Mouse (Mus musculus): ENCODE measurements around the gene Tnpo2. TPM values are rescaled to one million over a fixed set of nuclear protein-coding genes. Genes with fewer than 3 reads are reported as not detected.

Gene Tnpo2
- total RNA-seq, 2 experiments from 2014 or later: 145 to 159 TPM

DNA sequence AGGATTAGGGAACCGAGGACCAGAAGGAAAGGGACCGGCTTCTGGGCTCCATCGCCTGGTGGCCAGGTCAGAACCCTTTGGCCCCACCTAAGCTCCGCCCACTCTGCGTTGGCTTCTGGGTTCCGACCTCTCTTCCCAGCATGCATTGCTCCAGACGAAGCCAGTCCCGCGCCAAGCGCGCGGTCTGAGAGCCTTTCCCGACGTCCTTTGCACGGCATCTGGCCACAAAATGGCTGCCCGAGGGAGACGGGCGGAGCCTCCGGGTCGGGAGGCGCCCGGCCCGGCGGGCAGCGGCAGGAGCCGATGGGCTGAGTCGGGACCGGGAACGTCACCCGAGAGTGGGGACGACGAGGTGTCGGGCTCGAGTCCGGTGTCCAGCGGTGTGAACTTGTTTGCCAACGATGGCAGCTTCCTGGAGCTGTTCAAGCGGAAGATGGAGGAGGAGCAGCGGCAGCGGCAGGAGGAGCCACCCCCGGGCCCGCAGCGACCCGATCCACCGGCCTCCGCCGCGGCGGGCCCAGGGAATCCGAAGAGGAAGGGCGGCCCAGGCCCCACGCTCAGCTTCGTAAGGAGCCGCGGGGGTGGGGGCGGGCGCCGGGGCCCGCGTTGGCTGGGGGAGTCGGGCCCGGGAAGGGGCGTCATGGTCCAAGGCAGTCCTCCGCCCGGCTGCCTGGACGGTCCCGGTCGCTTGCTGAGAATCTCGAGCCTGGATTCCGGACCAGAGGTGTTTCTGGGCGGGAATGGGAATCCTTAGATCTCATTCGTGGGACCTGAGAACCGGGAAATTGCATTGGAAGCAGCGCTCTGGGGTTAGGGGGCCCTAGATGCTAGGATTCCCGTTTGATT lies 9.8 kb upstream of the Tnpo2 start, which contains the start of gene Trir:
TSS of gene Trir (plus strand) at position 154 of the 846 bp plus-strand sequence.
- DNase-seq (ENCODE audit: extremely low spot score in 1 of 2, low spot score in 1 of 2): peak; percentile 90 to 95

DNA sequence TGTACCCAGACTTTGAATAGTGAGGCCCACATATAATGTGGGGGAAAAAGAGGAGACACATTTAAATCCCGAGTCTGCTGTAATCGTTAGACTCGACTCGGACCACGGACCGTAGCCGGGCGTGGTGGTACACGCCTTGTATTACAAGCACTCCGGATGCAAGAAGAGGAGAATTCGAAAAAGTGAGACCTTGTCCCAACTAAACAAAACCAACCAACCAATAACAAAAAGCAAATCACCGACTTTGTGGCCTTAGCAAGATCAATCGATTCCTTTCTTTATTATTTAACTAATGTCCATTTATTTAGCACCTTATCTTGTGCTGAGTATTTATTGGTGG lies 9.2 kb upstream of the Tnpo2 start:
- no peak for DNase-seq (ENCODE audit: extremely low spot score in 1 of 2, low spot score in 1 of 2)

DNA sequence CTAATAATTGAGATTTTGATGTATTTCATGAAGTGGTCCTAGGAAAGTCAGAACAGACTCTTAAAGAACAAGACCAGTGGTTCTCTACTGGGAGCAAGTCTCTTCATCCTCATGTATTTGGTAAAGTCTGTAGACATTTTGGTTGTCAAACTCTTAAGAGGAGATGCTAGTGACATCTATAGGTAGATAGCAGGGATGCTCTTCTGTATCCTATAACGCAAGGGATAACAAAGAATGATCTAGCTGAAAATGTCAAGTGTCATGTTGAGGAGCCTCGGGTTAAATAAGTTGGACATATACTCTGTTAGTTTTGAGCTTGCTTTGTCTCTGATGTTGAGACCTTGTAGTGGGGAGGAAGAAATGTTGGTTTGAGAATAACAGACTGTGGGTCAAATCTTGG lies 8.8 kb upstream of the Tnpo2 start:
- no peak for DNase-seq (ENCODE audit: extremely low spot score in 1 of 2, low spot score in 1 of 2)

DNA sequence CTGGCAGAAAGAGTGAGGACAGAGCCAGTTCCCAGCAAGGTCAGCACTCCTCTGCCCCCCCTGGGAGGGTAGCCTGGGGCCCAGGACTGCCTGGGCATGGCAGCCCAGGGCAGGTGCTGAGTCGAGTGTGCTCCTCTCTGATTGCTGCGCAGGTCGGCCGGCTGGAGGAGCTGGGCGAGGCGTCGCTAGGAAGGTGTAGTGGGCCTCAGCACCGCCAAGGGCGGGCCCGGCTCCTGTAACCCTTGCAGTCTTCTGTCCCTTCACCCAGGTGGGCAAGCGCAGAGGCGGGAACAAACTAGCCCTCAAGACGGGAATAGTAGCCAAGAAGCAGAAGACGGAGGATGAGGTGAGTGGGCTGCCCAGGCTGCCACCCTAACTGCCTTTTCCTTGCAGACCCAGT lies 7.4 kb upstream of the Tnpo2 start:
- no peak for DNase-seq (ENCODE audit: extremely low spot score in 1 of 2, low spot score in 1 of 2)

DNA sequence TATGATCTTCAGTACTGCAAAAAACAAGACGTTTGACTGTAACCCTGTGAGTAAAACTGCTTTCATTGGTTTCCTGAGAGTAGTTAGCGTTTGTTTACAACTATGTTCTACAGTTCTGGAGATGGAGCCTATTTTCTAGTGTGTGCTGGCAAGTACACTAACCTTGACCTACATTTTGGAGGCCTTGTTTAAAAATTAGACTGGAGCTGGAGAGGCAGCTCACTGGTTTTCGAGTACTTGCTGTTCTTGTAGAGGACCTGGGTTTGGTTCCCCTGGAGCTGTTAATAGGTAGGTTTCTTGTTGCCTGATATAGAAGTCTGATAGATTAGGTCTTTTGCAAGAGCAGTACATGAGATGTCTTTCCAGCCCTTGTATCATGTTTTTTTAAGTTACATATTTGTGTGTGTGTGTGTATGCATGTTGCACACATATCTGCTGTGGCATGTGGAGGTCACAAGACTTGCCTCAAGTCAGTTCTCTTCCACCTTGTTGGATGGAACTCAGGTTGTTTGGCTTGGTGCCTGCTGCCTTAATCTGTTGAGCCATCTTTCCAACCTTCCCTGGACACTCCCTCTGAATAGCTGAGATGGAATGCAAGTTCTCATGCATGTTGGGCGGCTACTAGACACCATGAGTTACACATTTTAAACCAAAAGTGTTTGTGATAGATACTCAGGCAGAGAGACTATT lies 3.9 kb upstream of the Tnpo2 start:
- DNase-seq (ENCODE audit: extremely low spot score in 1 of 2, low spot score in 1 of 2): no peak

DNA sequence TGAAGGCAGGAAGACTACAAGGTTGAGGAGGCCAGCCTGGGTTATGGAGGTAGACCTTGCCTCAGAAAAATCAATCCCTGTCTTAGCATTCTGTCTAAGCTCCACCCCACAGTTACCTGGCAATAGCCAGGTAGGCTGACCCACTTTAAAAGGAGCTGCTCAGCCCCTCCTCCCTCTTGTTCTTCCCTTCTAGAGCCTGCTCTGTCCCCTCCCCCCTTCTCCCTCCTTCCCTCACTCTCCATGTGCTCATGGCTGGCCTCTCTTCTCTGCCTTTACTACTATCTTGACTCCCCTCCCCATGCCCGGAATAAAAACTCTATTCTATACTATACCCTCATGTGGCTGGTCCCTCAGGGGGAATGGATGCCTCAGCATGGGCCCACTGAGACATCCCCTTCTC lies 2.8 kb upstream of the Tnpo2 start:
- no peak for DNase-seq (ENCODE audit: extremely low spot score in 1 of 2, low spot score in 1 of 2)

DNA sequence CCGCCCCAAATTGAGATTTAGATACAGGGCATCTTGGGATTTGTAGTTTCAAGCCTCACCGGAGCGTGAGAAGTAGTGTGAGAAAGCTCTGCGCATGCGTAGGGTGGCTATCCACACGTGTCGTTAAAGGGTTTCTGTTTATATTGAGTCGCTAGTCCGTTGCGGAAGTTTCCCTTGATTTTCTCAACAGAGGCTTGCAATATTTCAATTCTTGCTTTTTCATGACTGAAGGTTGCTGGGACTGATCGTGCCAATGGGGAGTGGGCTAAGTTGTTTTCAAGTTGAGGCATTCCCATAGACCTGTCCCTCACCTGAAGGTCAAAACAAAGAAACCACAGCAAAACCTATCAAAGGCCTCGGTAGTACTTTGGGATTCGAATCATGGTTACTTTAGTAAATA lies 2.0 kb upstream of the Tnpo2 start:
- DNase-seq (ENCODE audit: extremely low spot score in 1 of 2, low spot score in 1 of 2): peak in 1 of 2 experiments; percentile 64

DNA sequence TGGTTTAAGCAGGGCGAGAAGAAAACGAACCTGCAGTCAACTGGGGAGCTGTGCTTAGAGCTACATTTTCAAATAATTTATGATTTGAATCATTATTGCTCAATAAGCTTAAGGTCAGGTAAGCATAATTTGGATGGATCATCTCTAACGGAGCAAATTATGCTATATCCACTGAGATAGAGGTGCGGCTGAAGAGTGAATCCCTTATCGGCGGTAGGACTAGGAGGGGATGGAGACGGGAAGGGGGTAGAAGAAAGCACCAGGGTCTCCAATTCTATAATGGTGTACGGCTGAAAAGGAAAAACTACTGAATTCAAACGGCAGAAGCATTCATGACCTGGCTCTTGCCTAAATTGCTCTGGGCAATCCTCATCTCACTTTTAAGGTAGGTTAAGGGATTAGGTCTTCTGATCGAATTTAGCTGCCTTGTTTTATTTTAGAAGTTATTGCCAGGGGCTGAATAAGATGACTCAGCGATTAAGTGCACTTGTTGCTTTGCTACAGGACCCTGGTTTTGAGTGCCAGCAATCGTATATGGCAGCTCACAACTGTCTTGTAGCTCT lies 1.5 kb upstream of the Tnpo2 start:
- DNase-seq (ENCODE audit: extremely low spot score in 1 of 2, low spot score in 1 of 2): no peak

DNA sequence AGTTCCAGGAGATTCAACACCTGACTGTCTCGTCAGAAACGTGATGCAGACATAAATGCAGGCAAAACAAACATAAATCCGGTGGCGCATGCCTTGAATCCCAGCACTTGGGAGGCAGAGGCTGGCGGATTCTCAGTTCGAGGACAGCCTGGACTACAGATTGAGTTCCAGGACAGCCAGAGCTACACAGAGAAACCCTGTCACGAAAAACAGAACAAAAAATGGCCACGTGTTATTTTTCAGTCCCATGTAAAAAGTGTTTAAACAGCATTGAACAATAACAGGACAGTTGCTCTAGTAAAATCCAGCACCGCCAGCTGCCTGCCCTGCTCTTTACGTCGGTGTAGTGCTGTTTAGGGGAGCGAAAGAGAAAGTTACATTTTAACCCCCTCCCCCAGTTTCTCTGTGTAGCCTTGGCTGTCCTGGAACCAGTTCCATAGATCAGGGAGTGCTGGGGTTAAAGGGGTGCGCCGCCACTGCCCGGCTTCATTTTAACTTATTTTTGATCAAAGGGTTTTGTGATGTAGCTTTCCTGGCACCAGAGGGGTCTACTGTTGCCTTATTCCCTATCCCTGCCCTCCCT lies 896 bp upstream of the Tnpo2 start:
- DNase-seq (ENCODE audit: extremely low spot score in 1 of 2, low spot score in 1 of 2): no peak

DNA sequence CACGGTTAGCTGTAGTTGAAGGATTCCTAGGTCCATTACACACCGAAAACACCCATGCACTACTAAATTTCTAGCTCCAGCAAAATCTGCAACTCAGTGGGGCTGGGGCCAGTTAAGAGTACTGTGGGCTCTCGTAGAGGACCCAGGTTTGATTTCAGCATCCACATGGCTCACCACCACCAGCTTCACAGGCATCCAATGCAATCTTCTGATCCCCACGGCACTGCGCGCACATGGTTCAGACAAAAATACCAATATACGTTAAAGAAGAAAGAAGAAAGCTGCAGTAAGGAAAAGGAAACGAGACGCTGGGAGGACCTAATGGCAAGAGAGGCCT lies 366 bp upstream of the Tnpo2 start:
- peak in 1 of 2 experiments; percentile 53 for DNase-seq (ENCODE audit: extremely low spot score in 1 of 2, low spot score in 1 of 2)

DNA sequence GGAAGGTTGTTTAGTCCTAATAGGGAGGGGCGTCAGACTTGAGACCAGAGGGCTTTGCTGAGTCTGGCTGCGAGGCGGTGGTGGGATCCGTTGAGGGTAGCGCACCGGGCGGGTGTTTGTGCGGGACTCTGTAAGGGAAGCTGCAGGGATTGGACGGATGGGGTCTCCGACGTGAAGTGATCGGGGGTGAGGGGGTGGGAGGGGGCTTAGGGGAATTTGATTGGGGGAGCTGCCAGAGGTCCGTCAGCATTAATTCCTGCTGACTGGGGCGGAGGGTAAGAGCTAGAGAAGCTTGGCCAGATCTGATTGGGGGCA lies 608 bp downstream of the Tnpo2 start:
- no peak for DNase-seq (ENCODE audit: extremely low spot score in 1 of 2, low spot score in 1 of 2)

DNA sequence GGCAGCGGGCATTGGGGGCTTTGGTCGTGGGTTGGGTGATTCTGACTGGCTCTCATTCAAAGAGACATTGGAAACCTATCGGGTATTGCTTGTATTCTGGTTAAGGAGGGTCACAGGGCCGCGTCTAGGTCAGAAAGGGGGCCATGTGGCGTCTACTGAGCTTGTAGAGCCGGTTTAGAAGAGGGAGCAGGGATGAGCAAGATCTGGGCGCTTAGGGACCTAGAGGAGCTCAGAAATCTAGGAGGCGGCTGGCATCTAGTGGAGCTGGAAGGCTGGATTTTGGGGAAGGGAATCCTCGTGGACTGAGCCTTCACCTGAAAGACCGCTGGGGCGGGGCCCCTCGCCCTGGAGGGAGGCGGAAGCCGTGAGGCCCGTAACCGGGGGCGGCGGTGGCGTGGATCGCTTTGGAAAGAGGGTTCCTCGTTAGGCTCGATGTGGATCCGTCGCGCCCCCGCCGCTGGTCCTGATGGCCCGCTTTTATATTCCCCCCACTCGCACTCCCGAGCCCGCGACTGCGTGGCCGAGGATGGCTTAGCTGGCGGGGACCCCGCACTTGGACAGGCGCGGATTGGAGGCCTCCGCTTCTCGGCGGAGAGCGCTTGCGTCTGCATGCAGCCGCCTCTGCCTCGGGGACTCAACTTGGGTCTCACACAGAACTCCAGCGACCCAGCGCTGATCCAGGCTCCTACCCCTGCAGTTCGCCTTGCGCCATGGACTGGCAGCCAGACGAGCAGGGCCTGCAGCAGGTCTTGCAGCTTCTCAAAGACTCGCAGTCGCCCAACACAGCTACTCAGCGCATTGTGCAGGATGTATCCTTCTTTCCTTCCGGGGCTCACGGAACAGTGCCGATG lies 1.2 kb downstream of the Tnpo2 start:
- DNase-seq (ENCODE audit: extremely low spot score in 1 of 2, low spot score in 1 of 2): peak; percentile 43 to 46

DNA sequence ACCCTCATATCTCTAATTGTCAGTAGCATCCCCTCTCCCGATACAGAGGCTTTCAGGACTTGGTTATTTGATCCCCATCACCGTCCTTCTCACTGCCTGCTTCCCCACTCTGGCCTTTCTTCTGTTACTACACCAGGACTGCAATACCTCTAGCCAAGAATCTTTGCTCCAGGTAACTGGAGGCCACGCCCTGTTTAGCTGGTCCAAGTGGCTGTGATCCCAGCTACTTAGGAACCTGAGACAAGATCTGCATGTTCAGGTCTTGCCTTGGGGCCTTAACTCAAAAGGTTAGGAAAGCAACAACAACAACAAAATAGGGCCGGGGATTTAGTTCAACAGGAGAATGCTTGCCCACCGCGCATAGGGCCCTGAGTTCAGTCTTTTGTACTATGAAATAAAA lies 6.9 kb downstream of the Tnpo2 start:
- DNase-seq (ENCODE audit: extremely low spot score in 1 of 2, low spot score in 1 of 2): no peak

DNA sequence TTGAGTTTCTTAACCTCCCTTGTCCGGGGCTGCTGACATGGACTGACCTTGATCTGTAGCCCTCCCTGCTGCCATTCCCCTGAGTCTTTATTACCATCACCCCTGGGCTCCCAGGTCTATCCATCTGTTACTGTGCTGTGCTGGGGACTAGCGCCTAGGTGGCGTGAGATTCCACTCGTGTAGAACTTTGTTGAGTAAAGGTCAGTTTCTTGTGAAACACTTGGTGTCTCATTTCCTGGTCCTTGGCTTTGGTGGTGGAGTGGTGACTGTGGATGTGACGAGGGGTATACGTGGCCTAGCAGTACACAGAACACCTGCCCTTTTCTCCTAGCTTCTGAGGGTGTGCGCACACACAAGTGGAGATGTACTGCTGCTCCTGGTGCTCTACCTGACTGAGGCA lies 20.7 kb downstream of the Tnpo2 start:
- DNase-seq (ENCODE audit: extremely low spot score in 1 of 2, low spot score in 1 of 2): no peak

DNA sequence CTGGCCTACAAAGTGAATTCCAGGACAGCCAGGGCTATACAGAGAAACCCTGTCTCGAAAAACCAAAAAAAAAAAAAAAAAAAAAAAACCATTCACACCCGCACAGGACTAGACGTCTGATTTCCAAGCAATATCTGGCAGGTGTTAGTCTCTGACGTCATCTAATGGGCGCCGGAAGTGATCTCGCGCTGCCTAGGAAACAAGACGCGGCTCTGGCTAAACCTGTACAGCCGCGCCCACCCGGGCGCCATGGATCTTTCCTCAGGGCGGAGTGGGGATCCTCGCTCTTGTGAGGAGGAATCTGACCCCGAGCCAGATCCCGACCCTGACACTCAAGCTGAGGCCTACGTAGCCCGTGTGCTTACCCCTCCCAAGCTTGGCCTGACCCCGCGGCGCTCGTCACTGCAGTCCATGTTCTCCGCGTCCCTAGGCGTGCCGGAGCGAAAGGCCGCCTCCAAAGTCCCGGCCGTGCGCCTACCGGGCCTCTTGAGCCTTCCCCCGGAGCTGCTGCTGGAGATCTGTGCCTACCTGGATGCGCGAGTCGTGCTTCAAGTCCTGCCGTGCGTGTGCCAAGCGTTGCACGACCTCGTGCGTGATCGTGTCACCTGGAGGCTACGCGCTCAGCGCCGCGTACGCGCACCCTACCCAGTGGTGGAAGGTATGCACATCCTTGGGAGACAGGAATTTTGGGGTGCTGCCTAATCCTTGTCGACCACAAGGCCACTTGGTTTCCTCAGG lies 23.3 kb downstream of the Tnpo2 start, which contains the start of gene Fbxw9:
TSS of gene Fbxw9 (plus strand) at position 177 of the 738 bp plus-strand sequence.
- DNase-seq (ENCODE audit: extremely low spot score in 1 of 2, low spot score in 1 of 2): peak; percentile 86 to 89

DNA sequence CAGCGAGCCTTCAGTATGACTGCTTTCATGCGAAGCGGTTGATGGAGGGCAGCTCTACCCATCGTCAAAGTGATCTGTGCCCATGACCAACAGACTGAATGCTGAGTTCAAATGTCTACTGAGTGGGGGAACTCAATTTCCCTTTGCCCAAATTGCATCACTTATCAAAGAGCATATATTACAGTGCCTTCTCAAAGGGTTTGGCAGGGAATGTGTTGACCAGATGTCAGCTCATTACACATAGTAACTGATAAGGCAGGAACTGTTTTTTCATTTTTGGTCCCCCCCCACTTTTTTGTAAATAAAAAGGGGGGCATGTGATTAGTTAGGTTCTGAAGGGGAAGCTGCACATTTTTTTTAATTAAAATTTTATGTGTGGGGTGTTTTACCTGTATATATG lies 25.9 kb downstream of the Tnpo2 start:
- DNase-seq (ENCODE audit: extremely low spot score in 1 of 2, low spot score in 1 of 2): no peak

DNA sequence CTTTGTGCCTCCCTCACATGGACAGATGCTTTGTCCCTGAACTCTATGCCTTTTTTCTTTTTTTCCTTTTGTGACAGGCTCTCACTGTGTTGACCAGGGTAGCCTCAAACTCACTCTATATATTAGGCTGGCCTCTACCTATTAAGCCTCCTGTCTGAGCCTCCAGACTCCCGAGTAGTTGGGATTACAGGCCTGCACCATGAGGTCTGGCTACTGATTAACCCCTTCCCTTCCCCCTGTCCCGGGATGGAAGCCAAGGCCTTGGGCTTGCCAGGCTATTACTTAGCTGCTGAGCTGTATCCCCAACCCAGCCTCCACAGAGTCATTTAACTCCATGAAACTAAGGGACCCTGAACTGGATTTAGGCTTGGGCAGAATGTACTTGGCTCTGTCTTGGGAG lies 28.5 kb downstream of the Tnpo2 start:
- no peak for DNase-seq (ENCODE audit: extremely low spot score in 1 of 2, low spot score in 1 of 2)

DNA sequence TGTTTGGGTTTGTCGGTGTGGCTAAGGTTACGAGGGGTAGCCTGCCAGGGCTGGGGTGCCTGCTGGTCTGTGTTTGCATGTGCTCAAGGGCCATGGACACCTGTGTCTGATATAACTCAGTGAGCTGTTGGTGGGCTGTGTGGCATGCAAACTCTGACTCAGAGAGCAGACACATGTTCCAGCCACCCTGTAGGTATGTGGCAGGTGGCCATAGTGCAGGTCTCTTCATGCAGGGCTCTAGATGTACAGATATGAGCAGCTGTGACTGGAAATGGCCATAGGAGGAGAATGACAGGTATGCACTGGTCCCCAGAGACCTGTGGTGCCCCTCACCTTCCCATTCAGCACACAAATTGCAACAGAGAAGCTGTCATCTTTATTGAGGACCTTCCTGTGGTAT lies 30.4 kb downstream of the Tnpo2 start:
- no peak for DNase-seq (ENCODE audit: extremely low spot score in 1 of 2, low spot score in 1 of 2)

DNA sequence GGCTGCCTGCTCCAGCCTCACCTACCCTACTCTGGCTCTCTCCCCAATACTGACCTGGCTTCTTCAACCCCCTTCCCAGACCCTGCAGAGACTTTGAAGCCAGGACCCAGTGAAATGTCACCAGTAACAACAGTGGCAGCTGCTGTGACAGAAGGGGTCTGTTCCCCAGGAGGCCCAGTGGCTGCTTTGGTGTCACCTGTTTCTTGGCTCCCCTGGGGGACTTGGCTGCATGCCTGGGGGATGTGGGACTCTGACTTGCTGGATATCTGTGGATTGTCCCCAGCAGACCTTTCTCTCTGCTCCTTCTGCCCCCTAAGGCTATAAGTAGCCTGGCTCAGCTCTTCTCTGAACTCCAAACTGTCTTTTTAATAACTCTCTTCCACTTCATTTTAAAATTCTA lies 31.3 kb downstream of the Tnpo2 start, which contains the start of gene Gm5741:
TSS of gene Gm5741 (minus strand) at position 1 of the 400 bp plus-strand sequence.
- DNase-seq (ENCODE audit: extremely low spot score in 1 of 2, low spot score in 1 of 2): no peak

DNA sequence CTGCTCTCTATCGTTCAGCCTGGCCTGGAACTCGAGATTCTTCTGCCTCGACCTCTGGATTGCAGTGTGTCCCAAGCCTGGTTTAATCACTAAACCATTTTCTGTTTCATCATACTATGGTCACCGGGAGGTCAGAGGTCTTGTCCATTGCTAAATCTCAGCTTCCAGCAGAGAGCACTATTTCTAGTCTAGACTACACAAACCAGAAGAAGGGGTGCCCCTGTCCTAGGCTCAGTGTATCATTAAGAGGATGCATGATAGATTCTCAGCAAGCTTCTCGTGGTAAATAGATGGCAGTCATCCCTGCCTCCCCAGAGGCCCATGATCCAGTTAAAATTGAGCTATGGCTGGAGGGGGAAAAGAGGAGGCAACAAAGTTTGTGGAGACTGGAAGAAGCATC lies 34.3 kb downstream of the Tnpo2 start:
- DNase-seq (ENCODE audit: extremely low spot score in 1 of 2, low spot score in 1 of 2): no peak

Data from layer of hippocampus, postnatal 25 days (tissue).